Mouse (Mus musculus) right cerebral cortex, postnatal 14 days (tissue): Measurements from ENCODE around the gene Pomgnt1.

Source experiments
- DNase-seq: peaks from one replicate; pipeline ENCODE4 v3.0.0; 2022

Pomgnt1 gene

GRCm38 (mm10) chr4:116123602-116124519 is at the start of gene Pomgnt1, which contains the start of gene Rad54l:
TSS of gene Pomgnt1 (plus strand) at chr4:116123840.
TSS of gene Rad54l (minus strand) at chr4:116123690.
- DNase-seq: peak; percentile 78

- DNase-seq: no peak
These were observed 49.4 kb upstream of the Pomgnt1 start for GRCm38 (mm10) chr4:116074145-116074675.

- peak; percentile 97 for DNase-seq
These were observed 48.6 kb upstream of the Pomgnt1 start, which contains the start of the genes Uqcrh and Lrrc41 for GRCm38 (mm10) chr4:116074861-116075620. TSS of gene Uqcrh (minus strand) at chr4:116075071. TSS of gene Lrrc41 (plus strand) at chr4:116075269.

GRCm38 (mm10) chr4:116075631-116076368 is 47.8 kb upstream of the Pomgnt1 start:
- peak; percentile 63 for DNase-seq

- DNase-seq: peak; percentile 36
These were observed 47.0 kb upstream of the Pomgnt1 start for GRCm38 (mm10) chr4:116076369-116077231.

- no peak for DNase-seq
These were observed 46.2 kb upstream of the Pomgnt1 start for GRCm38 (mm10) chr4:116077240-116078095.

- no peak for DNase-seq
These were observed 35.0 kb upstream of the Pomgnt1 start for GRCm38 (mm10) chr4:116088510-116089249.

- no peak for DNase-seq
These were observed 27.3 kb upstream of the Pomgnt1 start for GRCm38 (mm10) chr4:116096291-116096690.

- DNase-seq: no peak
These were observed 26.4 kb upstream of the Pomgnt1 start for GRCm38 (mm10) chr4:116097211-116097610.

GRCm38 (mm10) chr4:116100959-116101358 is 22.7 kb upstream of the Pomgnt1 start:
- no peak for DNase-seq

- DNase-seq: no peak
These were observed 18.4 kb upstream of the Pomgnt1 start for GRCm38 (mm10) chr4:116105278-116105677.

- DNase-seq: no peak
These were observed 12.9 kb upstream of the Pomgnt1 start for GRCm38 (mm10) chr4:116110695-116111094.

- no peak for DNase-seq
These were observed 12.2 kb upstream of the Pomgnt1 start for GRCm38 (mm10) chr4:116111486-116111885.

GRCm38 (mm10) chr4:116122762-116123161 is 878 bp upstream of the Pomgnt1 start:
- DNase-seq: no peak

GRCm38 (mm10) chr4:116125803-116126386 is 2.3 kb downstream of the Pomgnt1 start:
- no peak for DNase-seq

- DNase-seq: no peak
These were observed 4.3 kb downstream of the Pomgnt1 start for GRCm38 (mm10) chr4:116127956-116128355.

- DNase-seq: no peak
These were observed 9.5 kb downstream of the Pomgnt1 start for GRCm38 (mm10) chr4:116133126-116133525.

- DNase-seq: no peak
These were observed 11.3 kb downstream of the Pomgnt1 start for GRCm38 (mm10) chr4:116134990-116135389.

- no peak for DNase-seq
These were observed 13.9 kb downstream of the Pomgnt1 start for GRCm38 (mm10) chr4:116137421-116137996.
